Mouse (Mus musculus) ES-E14 (cell line): ENCODE data around the gene Nup35. TPM values are rescaled to one million over a fixed set of nuclear protein-coding genes. Genes with fewer than 3 reads are reported as not detected.

Experiments used
- DNase-seq: peaks from one replicate; pipeline ENCODE4 v3.0.0-alpha.2; 2013; ENCODE audit warnings: low read depth, low spot score
- H3K27ac ChIP-seq: 2 replicates; pipeline ENCODE4 v1.5.1; 2012; ENCODE audit warnings: low read depth, mild to moderate bottlenecking, low read length, moderate library complexity, mixed read lengths; ENCODE audit not compliant: poor library complexity, insufficient read depth, severe bottlenecking
- H3K36me3 ChIP-seq: 2 replicates; pipeline ENCODE4 v1.6.1; 2012; ENCODE audit warnings: mild to moderate bottlenecking, low read length, moderate library complexity, mixed read lengths; ENCODE audit not compliant: control insufficient read depth, poor library complexity, insufficient read depth, severe bottlenecking
- H3K4me1 ChIP-seq, 2 experiments: fragments of 150-350 bp in 1 of 2; sonication (generic) in 1 of 2; 2 replicates each; pipeline ENCODE4 v1.6.1; 2012; ENCODE audit warnings: low read length in 2 of 2, mild to moderate bottlenecking in 1 of 2, mixed read lengths in 1 of 2; ENCODE audit not compliant: control insufficient read depth in 2 of 2, insufficient read depth in 2 of 2, poor library complexity in 1 of 2
- H3K4me3 ChIP-seq, 2 experiments: fragments of 150-350 bp in 1 of 2; sonication (generic) in 1 of 2; 2 replicates each; pipeline ENCODE4 v1.5.1; 2012; ENCODE audit warnings: low read length in 2 of 2, low read depth in 1 of 2, mild to moderate bottlenecking in 1 of 2, mixed read lengths in 1 of 2; ENCODE audit not compliant: insufficient read depth in 1 of 2, poor library complexity in 1 of 2, severe bottlenecking in 1 of 2
- H3K9ac ChIP-seq: 2 replicates; pipeline ENCODE4 v1.6.1; 2012; ENCODE audit warnings: low read depth, mild to moderate bottlenecking, low read length, mixed read lengths; ENCODE audit not compliant: poor library complexity, insufficient read depth, severe bottlenecking
- H3K9me3 ChIP-seq: fragments of 150-350 bp; sonication (generic); 2 replicates; pipeline ENCODE4 v1.6.1; 2012; ENCODE audit warnings: low read depth, mild to moderate bottlenecking, low read length; ENCODE audit not compliant: control insufficient read depth, insufficient read depth
- CHD2 ChIP-seq: IDR thresholded peaks from 2 replicates; pipeline ENCODE4 v1.6.1; 2014; ENCODE audit warnings: mild to moderate bottlenecking, low read depth, low read length, inconsistent platforms
- HCFC1 ChIP-seq: IDR thresholded peaks from 2 replicates; pipeline ENCODE4 v1.6.1; 2012; ENCODE audit warnings: low read length, inconsistent platforms, borderline replicate concordance; ENCODE audit not compliant: insufficient read depth
- MAFK ChIP-seq: IDR thresholded peaks from 2 replicates; pipeline ENCODE4 v1.6.1; 2014; ENCODE audit warnings: mild to moderate bottlenecking, low read depth, low read length, inconsistent platforms; ENCODE audit not compliant: insufficient read depth
- ZC3H11A ChIP-seq: IDR thresholded peaks from 2 replicates; pipeline ENCODE4 v1.6.1; 2012; ENCODE audit warnings: low read depth, mild to moderate bottlenecking, inconsistent platforms, low read length, borderline replicate concordance
- ZNF384 ChIP-seq: IDR thresholded peaks from 2 replicates; pipeline ENCODE4 v1.6.1; 2012; ENCODE audit warnings: low read depth, low read length, inconsistent platforms
- in situ Hi-C, 2 experiments: fragments of 600-800 bp; cut with MboI; formaldehyde crosslinking; loops; one replicate each; pipeline ENCODE4 v1.15.1; 2025; ENCODE audit warnings: low sequenced_read_pairs in 2 of 2, inconsistent platforms in 1 of 2; ENCODE audit not compliant: unreplicated experiment in 2 of 2
- total RNA-seq: library from RNA; depleted of rRNA; stranded (reverse); fragments of 300-350 nt; gene quantifications from 2 replicates; pipeline ENCODE4 v1.2.3, GENCODE M21; 2012; rRNA removed

The Nup35 gene
- 39.1 and 55.8 TPM in 2 replicates for total RNA-seq

DNA sequence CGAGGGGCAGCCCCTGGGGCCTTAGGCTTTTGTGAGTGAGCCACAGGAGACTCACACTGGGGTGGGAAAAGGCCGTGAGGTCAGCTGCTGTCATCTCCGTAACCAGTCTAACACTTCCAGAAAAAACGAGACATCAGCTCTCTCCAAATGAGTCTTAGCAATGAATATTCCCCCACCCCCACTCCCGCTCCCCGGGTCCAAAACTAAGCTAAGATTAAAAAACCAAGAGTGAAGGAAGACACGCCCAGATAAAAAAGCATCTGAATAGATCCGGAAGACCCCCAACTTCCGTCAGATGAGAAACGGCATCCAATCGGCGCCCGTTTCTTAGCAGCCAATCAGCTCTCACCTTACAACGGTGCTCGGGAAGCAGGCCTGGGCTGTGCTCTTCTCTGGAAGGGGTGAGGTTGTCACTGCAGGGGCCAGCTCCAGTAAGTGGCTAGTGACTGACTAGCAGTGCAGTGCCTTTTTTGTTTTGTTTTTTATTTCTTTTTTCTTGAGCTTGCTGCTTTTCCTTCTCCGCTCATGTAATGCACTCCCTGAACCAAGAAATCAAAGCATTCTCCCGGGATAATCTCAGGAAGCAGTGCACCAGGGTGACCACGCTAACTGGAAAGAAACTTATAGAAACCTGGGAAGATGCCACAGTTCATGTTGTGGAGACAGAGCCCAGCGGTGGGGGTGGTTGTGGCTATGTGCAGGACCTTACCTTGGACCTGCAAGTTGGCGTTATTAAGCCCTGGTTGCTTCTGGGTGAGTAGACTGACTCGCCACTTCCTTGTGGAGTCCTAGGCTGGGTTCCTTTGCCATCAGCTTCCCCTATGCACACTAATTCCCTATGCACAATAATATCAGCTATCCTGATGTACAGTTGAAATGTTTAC is at the start of gene Nup35, which contains the start of gene Dusp19:
Gene Nup35, plus strand, starts transcription at position 383 of the 884 bp plus-strand sequence.
Gene Dusp19, plus strand, starts transcription at position 192 of the 884 bp plus-strand sequence.
- Histone ChIP-seq H3K27ac (peak within 1 kb of the TSS; percentile 9; the same call in 1 of the 2 replicates), H3K9ac (peak within 1 kb of the TSS; percentile 76), H3K4me1 (peaks cover 1 to 3% of the 10 kb centered on the region in 2 experiments; a peak in 2 of 4 replicates), H3K4me3 (peak within 1 kb of the TSS; percentile 65 to 87), H3K9me3 (no peaks in the 10 kb centered on the region), H3K36me3 (no peaks in the 10 kb centered on the region)
- DNase-seq, result peak; percentile 83
- TF ChIP-seq ZNF384 (no peak), ZC3H11A (no peak), CHD2 (no peak), MAFK (no peak)
- in situ Hi-C loops, result no loop called here

- Histone ChIP-seq H3K27ac (no peak overlapping the region), H3K36me3 (no peaks in the 10 kb centered on the region), H3K4me1 (no peaks in the 10 kb centered on the region), H3K9me3 (no peaks in the 10 kb centered on the region), H3K4me3 (no peak overlapping the region), H3K9ac (no peak overlapping the region)
- no peak for DNase-seq
- in situ Hi-C loops, result no loop called here
- no peak for TF ChIP-seq CHD2
- no peak for TF ChIP-seq ZNF384
- no peak for TF ChIP-seq ZC3H11A
- TF ChIP-seq MAFK, result no peak
- TF ChIP-seq HCFC1, result no peak
These were observed 49.6 kb upstream of the Nup35 start for GRCm38 (mm10) chr2:80567411-80567810.

GRCm38 (mm10) chr2:80570656-80571055 is 46.4 kb upstream of the Nup35 start:
- no peak overlapping the region for H3K4me3 ChIP-seq
- in situ Hi-C loops, result no loop called here
- TF ChIP-seq ZC3H11A (no peak), HCFC1 (no peak), ZNF384 (no peak), CHD2 (no peak), MAFK (no peak)
- no peak for DNase-seq
- H3K9ac ChIP-seq, result no peak overlapping the region
- no peaks in the 10 kb centered on the region for H3K9me3 ChIP-seq
- H3K36me3 ChIP-seq, result no peaks in the 10 kb centered on the region
- H3K27ac ChIP-seq, result no peak overlapping the region
- H3K4me1 ChIP-seq, result 0 out of 4 replicates have a peak, but pooled peaks cover 0 to 2% of the 10 kb centered on the region in 2 experiments

DNA sequence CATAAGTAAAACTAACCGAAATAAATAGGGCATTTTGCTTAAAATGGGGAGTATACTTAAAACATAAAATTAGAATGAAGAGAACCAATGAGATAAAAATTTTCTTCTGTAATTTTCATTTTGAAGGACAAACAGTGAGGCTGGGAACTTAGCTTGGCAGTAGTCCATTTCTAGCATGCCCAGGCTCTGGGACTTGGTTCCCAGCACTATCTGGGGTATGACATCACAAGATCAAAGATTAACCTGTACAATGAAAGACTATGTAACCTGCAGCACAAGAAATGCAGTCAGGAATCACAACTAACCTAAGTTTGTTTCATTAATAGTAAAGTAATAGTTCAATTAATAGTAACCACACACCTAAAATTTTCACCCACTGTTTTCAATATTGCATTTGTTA is 39.8 kb upstream of the Nup35 start:
- Histone ChIP-seq H3K4me3 (no peak overlapping the region), H3K4me1 (0 out of 4 replicates have a peak, but pooled peaks cover 0 to 4% of the 10 kb centered on the region in 2 experiments), H3K36me3 (no peaks in the 10 kb centered on the region), H3K9me3 (no peaks in the 10 kb centered on the region), H3K27ac (no peak overlapping the region), H3K9ac (no peak overlapping the region)
- DNase-seq, result no peak
- in situ Hi-C loops, result no loop called here
- TF ChIP-seq MAFK, result no peak
